Mouse (Mus musculus) cerebellum, adult 9-11 months (tissue): ENCODE data around the gene Efcab6.

Experiments
- DNase-seq: peaks from one replicate; pipeline ENCODE4 v3.0.0; 2022

Gene Efcab6

GRCm38 (mm10) chr15:83967802-83968201, 97.4 kb downstream of the Efcab6 start:
- no peak for DNase-seq

- no peak for DNase-seq
Observed at GRCm38 (mm10) chr15:83965126-83965525, 100.1 kb downstream of the Efcab6 start.

DNA sequence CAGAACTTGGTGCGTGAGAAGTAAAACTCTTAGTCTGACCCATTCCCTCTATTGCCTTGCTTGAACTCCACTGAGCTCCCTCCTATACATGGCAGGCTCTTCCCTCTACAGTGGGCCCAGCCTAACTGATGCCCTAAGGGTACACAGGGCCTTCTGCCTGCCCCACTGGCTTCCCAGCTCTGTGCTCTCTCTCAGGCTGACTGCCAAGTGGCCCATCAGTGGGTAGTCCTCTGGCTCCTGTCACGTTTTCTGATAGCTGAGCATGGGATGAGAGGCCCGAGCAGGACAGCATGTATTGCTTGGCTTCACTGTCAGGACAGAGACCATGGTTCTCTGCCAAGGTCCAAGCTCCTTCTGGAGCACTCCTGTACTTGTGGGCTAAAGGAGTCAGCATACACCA, 106.8 kb downstream of the Efcab6 start:
- DNase-seq: no peak

- DNase-seq: no peak
Observed at GRCm38 (mm10) chr15:83956996-83957395, 108.2 kb downstream of the Efcab6 start.

DNA sequence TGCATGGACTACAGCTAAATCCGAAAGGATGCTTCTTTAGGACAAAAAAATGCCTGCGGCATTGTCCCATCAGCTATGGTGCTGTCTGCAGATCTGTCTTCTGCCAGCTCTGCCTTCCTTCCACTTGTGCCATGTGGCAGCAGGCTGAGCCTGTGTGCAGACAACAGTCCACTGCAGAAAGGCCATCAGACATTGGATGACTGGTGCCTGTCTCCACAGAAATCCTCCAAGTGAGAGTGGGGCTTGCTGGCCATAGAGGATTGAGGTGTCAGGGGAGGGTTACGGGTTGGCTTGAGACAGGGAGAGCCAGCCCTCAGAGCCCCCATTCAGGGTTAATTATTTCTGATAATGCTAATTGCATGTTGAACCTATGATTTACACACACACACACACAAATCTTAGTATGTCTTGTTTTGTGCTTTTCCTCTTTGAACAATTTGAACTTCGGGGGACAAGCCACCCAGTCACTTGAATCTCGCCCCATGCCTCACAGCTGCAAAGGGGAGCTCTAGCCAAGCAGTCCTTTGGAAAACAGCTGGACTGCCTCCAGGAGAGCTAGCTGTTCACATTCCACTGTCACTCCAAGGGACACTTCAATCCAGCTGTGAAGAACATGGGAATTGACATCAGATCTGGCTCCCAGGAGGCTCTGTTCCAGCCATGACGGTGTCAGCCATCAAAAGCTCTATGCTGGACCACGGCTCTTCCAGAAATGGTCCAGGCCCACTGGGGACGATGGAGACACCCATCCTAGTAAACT, 109.1 kb downstream of the Efcab6 start:
- no peak for DNase-seq

DNA sequence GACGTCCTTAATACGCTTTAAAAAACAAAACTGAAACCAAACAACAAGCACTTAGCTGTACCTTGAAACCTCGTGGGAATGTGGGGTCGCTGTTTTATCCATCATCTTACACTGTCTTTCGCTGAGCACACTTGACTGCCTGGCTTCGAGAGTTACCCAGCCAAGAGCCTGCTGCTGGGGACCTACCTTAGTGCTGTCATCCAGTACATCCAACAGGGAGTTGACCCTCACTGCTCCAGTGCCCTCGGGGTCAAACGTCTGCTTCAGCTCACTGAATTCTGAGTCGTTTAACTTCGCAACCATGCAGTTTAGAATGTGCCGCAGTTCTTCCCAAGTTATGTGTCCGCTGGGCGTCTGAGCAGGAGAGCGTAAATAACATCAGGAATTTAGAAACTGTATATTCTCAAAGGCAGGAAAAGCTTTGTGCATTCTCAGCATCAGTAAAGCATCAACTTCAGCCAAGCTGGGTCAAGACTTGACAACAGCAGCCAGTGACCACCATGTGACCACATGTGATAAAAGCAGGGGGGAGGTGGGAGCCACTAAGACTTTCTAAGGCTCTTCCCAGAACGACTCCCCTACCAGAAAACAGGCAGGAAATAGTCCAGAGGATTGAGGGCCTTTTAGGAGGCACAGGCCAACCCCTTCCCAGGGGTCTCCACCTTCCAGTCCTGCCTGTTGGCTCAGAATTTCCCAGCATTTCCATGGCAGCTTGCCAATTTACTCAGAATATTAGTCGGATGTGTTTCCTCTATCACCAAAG, 115.3 kb downstream of the Efcab6 start:
- no peak for DNase-seq

- no peak for DNase-seq
Observed at GRCm38 (mm10) chr15:83939703-83940102, 125.5 kb downstream of the Efcab6 start.

- no peak for DNase-seq
Observed at GRCm38 (mm10) chr15:83938466-83938865, 126.7 kb downstream of the Efcab6 start.

DNA sequence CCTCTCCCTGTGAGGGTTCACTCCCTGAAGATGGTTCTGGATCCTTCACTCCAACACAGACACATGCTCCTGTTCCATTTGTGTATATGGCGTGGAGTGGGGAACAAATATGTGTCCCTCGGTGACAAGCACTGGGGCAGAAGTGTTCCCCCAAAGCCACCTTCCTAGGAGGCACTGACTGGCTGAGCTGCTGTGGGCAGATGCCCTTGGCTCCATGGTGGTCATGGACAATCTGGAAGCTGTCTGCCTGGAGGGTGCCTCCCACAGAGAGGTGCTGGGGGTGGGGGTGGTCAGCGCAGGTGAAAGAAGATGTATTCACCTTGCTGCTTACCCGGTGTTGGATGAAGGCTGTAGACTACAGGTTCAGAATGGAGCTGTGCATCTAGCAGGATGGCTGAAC, 128.7 kb downstream of the Efcab6 start:
- no peak for DNase-seq

DNA sequence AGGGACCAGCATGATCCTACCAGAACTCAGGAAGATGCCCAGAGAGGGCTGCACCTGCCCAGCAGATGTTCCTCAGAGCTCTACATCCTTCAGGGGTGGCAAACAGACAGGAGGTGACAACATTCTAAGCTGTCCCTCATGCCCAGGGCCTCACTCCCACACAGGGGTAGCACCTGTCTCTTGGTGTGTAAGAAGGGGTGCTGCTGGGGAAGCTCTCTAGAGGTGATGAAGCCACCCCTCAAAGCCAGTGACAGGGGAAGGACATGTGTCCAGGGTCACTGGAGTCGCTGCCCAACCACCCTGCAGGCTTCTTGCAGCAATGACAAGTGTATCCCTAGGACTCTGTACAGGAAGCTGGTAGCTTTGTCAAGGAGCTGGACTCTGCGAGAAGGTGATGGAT, 130.4 kb downstream of the Efcab6 start:
- DNase-seq: no peak

- no peak for DNase-seq
Observed at GRCm38 (mm10) chr15:83925338-83925737, 139.8 kb downstream of the Efcab6 start.

- DNase-seq: no peak
Observed at GRCm38 (mm10) chr15:83924656-83925055, 140.5 kb downstream of the Efcab6 start.

- no peak for DNase-seq
Observed at GRCm38 (mm10) chr15:83915376-83915775, 149.8 kb downstream of the Efcab6 start.

- DNase-seq: no peak
Observed at GRCm38 (mm10) chr15:83913028-83913714, 152.0 kb downstream of the Efcab6 start.

DNA sequence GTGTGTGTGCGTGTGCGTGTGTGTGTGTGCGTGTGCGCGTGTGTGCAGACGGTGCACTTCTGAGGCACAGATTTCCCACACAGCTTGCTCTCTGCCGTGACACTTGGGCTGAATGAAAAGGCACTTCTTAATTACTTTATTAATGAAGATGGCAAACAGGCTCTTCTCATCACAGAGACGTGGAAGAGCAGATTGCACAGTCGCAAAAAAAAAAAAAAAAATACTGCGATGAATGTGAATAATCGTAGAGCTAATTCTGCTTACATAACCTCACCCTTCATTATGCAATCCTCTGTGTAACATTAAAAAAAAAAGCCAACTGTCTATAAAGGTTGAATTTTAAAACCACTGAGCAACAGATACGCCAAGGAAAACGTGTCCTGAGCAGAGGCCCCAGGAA, 158.7 kb downstream of the Efcab6 start:
- DNase-seq: no peak

GRCm38 (mm10) chr15:83897286-83897685, 167.9 kb downstream of the Efcab6 start:
- DNase-seq: no peak

DNA sequence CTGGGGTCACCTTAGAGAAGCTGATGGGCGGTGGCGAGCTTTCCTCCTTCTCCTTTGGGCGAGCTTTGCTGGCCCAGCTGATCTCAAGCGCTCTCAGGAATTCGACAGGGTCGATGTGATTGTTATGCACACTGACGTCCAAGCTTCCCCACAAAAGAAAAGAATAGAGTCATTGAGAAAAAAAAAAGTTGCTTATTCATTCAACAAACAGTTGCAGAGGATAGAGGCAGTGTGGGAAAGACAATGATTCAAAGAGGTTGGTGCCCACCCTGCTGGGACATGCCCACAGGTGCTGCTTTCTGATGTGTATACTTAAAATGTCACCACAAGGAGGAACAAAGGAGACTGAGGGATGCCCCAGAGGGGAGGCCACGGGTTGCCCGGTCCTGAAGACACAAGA, 169.2 kb downstream of the Efcab6 start:
- DNase-seq: no peak

- no peak for DNase-seq
Observed at GRCm38 (mm10) chr15:83894261-83894660, 170.9 kb downstream of the Efcab6 start.

DNA sequence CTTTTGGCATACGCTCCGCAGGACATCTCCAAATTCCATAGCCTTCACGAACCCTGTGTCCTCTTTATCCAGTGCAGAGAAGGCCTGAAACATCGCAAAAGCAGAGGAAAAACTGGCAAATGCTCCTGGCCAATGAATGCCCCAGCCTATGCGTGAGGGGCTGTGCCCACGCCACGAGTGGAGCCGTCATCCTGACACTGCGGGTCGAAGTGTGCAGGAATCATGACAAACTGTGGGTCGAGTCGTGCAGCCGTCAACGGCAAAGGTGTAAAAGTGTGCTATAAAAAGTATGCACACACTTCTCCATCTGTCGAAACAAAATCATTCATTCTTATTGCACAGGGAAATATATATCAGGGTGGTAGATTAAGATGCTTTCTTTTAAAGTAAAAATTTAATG, 172.3 kb downstream of the Efcab6 start:
- no peak for DNase-seq

- DNase-seq: no peak
Observed at GRCm38 (mm10) chr15:83884291-83884690, 180.9 kb downstream of the Efcab6 start.

- no peak for DNase-seq
Observed at GRCm38 (mm10) chr15:83883821-83884220, 181.4 kb downstream of the Efcab6 start.

DNA sequence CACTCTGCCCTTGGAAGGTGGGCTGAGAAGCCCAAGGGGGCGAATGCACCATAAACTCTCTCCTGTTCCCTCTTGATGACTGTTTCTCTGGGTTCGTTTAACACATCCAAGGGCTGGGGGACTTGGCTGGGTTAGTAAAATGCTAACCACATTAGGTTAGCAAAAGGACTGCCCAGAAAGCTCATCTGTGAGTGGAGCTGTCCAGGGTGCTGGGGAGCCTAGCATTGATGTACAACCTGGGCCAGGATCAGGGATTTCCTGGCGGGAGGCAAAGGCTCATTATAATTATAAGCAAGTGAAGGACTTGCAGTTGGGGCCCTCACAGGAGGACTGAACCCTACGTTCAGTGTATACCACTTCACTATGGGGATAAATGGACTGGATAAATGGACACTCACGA, 185.3 kb downstream of the Efcab6 start:
- no peak for DNase-seq

GRCm38 (mm10) chr15:83877898-83878297, 187.3 kb downstream of the Efcab6 start:
- DNase-seq: no peak
